Mouse (Mus musculus) hindbrain, embryonic 10.5 days (tissue): ENCODE results near the gene Arnt. TPM values are rescaled to one million over a fixed set of nuclear protein-coding genes. Genes with fewer than 3 reads are reported as not detected.
"Not testable (repeated sequence)": the region's sequence is repeated elsewhere in the genome, so short reads cannot be mapped to it uniquely, and the experiment has no call there.

Source experiments
- DNase-seq: peaks from one replicate; pipeline ENCODE4 v3.0.0-alpha.2; 2017; ENCODE audit warnings: low spot score
- H3K27ac ChIP-seq: fragments of 300-500 bp; sonication (generic); 2 replicates; pipeline ENCODE4 v1.5.1; 2016; ENCODE audit warnings: mild to moderate bottlenecking, moderate library complexity
- H3K27me3 ChIP-seq: fragments of 300-500 bp; sonication (generic); 2 replicates; pipeline ENCODE4 v1.6.1; 2016; ENCODE audit warnings: mild to moderate bottlenecking; ENCODE audit not compliant: poor library complexity, insufficient read depth, severe bottlenecking
- H3K36me3 ChIP-seq: fragments of 300-500 bp; sonication (generic); 2 replicates; pipeline ENCODE4 v1.6.1; 2016; ENCODE audit warnings: mild to moderate bottlenecking, moderate library complexity
- H3K4me1 ChIP-seq: fragments of 300-500 bp; sonication (generic); replicated peaks from 2 replicates; pipeline ENCODE4 v1.6.1; 2016; ENCODE audit warnings: mild to moderate bottlenecking
- H3K4me3 ChIP-seq: fragments of 300-500 bp; sonication (generic); 2 replicates; pipeline ENCODE4 v1.5.1; 2016; ENCODE audit warnings: mild to moderate bottlenecking, moderate library complexity
- H3K9me3 ChIP-seq: fragments of 300-500 bp; sonication (generic); 2 replicates; pipeline ENCODE4 v1.6.1; 2016; ENCODE audit warnings: mild to moderate bottlenecking, moderate library complexity
- WGBS: fragments of 180-500 bp; shearing (Covaris S2); methylation state at CpG from one replicate; pipeline ENCODE4 v1.1.7; 2016; 5-methylcytosine and 5-hydroxymethylcytosine counted together
- polyA plus RNA-seq: library from polyadenylated mRNA; unstranded; fragments of >200 nt; fragmentation: Nextera tagmentation; extraction: Ambion mirVana; gene quantifications from 2 replicates; pipeline ENCODE4 v1.2.1, GENCODE M21; 2016

Arnt gene
- 30.6 and 33.5 TPM in 2 replicates for polyA plus RNA-seq

- peak within 1 kb of the TSS; percentile 95 for H3K27ac ChIP-seq
- WGBS = under 1% methylated on average over 47 of the region's 47 CpGs
- peak; percentile 95 for DNase-seq
These were observed at the start of gene Arnt for GRCm38 (mm10) chr3:95434136-95434982. Gene Arnt, plus strand, starts transcription at chr3:95434388.

DNA sequence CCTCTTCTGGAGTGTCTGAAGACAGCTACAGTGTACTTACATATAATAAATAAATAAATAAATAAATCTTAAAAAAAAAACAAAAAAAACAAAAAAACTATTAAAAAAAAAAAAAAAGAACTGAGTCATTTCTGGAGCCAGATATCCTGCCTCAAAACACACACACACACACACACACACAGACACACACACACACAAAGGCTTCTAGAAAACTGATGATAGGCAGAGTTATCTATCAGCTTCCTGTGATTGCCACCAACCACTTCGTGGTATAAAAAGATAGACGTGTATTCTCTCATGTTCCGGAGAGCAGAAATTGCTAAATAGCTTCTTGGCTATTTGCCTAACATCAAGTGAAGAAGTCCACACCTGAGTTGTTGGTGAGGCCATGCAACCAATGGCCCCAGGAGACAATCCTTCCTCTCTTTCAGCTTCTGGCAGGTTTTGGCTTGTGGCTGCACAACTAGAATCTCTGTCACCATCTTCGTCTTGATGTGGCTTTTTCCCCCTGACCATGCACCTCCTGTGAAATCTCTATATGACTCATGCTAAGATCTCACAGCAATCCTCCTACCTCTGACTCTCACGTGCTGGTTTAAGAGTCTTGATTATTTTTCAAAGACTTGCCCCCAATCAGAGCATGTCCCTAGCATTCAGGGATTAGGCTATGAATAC, 48.6 kb upstream of the Arnt start:
- no peak for DNase-seq
- no peaks in the 10 kb centered on the region for H3K4me1 ChIP-seq
- 92% methylated on average over 5 of the region's 5 CpGs for WGBS

More at GRCm38 (mm10) chr3:95434136-95434982, at the start of gene Arnt:
- Histone ChIP-seq H3K4me3 (peak within 1 kb of the TSS; percentile 94), H3K4me1 (peaks cover 11% of the 10 kb centered on the region), H3K36me3 (peaks cover 27% of the 10 kb centered on the region), H3K9me3 (no peaks in the 10 kb centered on the region), H3K27me3 (no peaks in the 10 kb centered on the region)

DNA sequence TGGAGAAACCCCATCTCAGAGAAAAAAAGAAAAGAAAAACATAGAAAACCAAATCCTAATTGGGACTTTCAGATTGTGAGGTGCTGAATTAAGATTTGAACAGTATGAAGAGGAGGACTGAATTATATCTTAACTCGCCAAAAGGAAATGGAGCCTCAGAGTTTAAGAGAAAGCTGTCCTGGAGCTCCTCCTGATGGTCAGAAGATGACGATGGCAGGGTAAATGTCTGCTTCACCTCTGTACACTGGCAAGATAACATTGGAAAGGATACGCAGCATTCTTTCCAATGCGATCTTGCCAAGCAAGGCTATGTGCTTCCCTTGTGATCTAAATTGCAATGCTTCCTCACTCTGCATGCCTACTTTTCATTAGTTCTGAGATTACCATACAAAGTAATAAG, 39.8 kb upstream of the Arnt start:
- Histone ChIP-seq H3K4me1 (no peaks in the 10 kb centered on the region), H3K9me3 (peaks cover 8% of the 10 kb centered on the region), H3K4me3 (no peak overlapping the region), H3K36me3 (no peaks in the 10 kb centered on the region), H3K27ac (no peak overlapping the region), H3K27me3 (no peaks in the 10 kb centered on the region)
- 90% methylated on average over 4 of the region's 4 CpGs for WGBS
- no peak for DNase-seq

More for the DNA sequence above, 48.6 kb upstream of the Arnt start:
- Histone ChIP-seq H3K9me3 (no peaks in the 10 kb centered on the region), H3K27me3 (no peaks in the 10 kb centered on the region), H3K4me3 (no peak overlapping the region), H3K27ac (no peak overlapping the region), H3K36me3 (no peaks in the 10 kb centered on the region)

DNA sequence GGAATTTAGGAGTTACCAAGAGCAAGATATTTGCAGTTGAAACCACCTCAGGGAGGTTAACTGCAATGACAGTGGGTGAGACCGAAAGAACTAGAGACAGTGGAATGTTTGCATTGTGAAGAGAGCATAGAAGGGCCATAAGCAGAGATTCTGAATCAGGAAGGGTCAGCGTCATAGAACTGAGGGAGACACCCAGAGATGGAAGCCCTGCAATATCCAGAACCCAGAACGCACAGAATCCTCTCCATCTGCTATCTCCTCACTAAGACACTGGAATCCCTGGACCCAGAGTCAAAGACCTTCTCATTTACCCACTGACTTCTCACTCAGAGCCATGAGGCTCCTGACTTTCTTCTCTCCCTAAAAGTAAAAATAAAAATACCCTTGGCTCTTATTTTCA, 31.4 kb upstream of the Arnt start, which contains the start of gene 4930558C23Rik:
Gene 4930558C23Rik (minus strand): TSS at position 101 of the 400 bp plus-strand sequence.
- H3K36me3 ChIP-seq = no peaks in the 10 kb centered on the region
- H3K27me3 ChIP-seq = no peaks in the 10 kb centered on the region
- H3K4me1 ChIP-seq = no peaks in the 10 kb centered on the region
- no peak within 1 kb of the TSS for H3K4me3 ChIP-seq
- no peak for DNase-seq
- 94% methylated on average over 3 of the region's 3 CpGs for WGBS
- H3K9me3 ChIP-seq = no peaks in the 10 kb centered on the region
- no peak within 1 kb of the TSS for H3K27ac ChIP-seq

DNA sequence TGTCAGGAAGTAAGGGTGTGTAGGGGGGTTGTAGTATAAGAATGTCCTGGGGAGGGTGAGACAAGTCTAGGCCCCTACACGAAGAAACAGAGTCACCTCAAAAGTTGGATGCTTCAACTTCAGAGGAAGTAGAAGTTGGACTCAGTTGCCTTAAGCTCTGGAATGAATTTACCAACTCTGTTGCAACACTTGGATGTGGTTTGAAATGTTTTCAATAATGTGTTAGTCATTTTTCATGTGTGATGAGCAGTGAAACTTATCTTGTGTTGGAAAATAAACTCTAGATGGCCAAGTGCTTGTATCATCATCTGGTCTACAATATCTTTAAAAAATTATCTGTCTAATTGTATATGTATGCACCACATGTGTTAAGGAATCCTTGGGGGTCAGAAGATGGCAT, 26.5 kb upstream of the Arnt start:
- DNase-seq = no peak
- 79% methylated on average over 1 of the region's 1 CpGs for WGBS
- H3K27ac ChIP-seq = no peak overlapping the region
- H3K4me1 ChIP-seq = no peaks in the 10 kb centered on the region
- no peaks in the 10 kb centered on the region for H3K27me3 ChIP-seq
- H3K36me3 ChIP-seq = no peaks in the 10 kb centered on the region
- no peaks in the 10 kb centered on the region for H3K9me3 ChIP-seq
- H3K4me3 ChIP-seq = no peak overlapping the region

DNA sequence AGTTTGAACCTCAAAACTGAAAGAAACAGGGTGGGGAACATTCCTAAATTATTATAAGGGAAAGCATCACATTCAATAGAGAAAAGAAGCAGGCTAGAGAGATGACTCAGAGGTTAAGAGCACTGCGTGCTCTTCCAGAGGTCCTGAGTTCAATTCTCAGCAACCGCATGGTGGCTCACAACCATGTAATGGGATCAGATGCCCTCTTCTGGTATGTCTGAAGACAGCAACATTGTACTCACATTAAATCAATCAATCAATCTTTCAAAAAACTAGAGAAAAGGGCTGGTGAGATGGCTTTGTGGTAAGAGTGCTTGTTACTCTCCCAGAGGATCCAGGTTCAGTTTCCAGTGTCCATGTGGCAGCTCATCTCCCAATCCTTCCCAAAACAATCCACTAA, 25.3 kb upstream of the Arnt start:
- DNase-seq = no peak
- Histone ChIP-seq H3K27me3 (no peaks in the 10 kb centered on the region), H3K4me1 (no peaks in the 10 kb centered on the region), H3K36me3 (no peaks in the 10 kb centered on the region), H3K4me3 (no peak overlapping the region), H3K9me3 (no peaks in the 10 kb centered on the region), H3K27ac (no peak overlapping the region)
- 87% methylated on average over 2 of the region's 2 CpGs for WGBS

- H3K27ac ChIP-seq = no peak overlapping the region
- 84% methylated on average over 1 of the region's 1 CpGs for WGBS
- no peaks in the 10 kb centered on the region for H3K36me3 ChIP-seq
- H3K27me3 ChIP-seq = no peaks in the 10 kb centered on the region
- no peak for DNase-seq
- no peaks in the 10 kb centered on the region for H3K4me1 ChIP-seq
- peaks cover 8% of the 10 kb centered on the region for H3K9me3 ChIP-seq
- H3K4me3 ChIP-seq = no peak overlapping the region
These were observed 21.9 kb upstream of the Arnt start for GRCm38 (mm10) chr3:95412268-95412667.

DNA sequence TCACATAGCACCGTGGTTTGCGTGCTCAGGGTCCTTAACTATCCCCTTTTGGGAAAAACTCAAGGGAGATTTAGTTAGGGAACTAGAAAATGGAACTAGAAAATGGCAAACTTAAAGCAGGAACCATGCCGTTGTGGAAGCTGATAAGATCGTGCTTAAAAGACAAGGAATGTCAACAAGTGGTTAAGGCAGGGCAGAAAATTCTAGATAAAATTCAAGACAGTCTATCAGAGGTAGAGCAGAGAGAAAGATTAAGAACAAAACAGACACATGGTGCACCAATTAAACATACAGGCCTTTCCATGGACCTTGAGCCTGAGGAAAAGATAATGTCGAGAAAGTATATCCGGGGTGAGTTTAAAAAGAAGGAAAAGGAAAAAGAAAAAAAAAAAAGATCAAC, 16.3 kb upstream of the Arnt start:
- Histone ChIP-seq H3K9me3 (peaks cover 46% of the 10 kb centered on the region), H3K36me3 (no peaks in the 10 kb centered on the region), H3K27me3 (no peaks in the 10 kb centered on the region), H3K4me1 (no peaks in the 10 kb centered on the region), H3K27ac (no peak overlapping the region), H3K4me3 (no peak overlapping the region)
- DNase-seq = no peak
- WGBS = 95% methylated on average over 6 of the region's 6 CpGs

DNA sequence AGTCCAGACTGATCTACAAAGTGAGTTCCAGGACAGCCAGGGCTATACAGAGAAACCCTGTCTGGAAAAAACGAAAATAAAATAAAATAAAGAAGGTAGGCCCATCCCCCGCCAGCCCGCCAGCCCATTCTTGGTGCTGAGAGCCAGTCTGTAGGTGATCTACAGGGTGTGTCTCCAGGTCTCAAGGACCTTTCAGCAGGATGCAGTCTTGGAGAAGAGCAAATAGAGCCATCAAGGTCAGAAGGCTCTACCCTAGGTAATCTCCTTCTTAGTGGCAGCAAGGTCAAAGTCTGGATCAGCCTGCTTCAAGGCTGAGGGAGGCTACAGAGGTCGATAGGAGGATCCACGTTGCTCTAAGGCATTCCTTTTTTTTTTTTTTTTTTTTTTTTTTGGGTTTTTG, 7.7 kb upstream of the Arnt start:
- 86% methylated on average over 5 of the region's 5 CpGs for WGBS
- H3K9me3 ChIP-seq = peaks cover 20% of the 10 kb centered on the region
- not testable (repeated sequence) for H3K27me3 ChIP-seq, DNase-seq, H3K4me1 ChIP-seq, H3K4me3 ChIP-seq, H3K36me3 ChIP-seq, H3K27ac ChIP-seq

DNA sequence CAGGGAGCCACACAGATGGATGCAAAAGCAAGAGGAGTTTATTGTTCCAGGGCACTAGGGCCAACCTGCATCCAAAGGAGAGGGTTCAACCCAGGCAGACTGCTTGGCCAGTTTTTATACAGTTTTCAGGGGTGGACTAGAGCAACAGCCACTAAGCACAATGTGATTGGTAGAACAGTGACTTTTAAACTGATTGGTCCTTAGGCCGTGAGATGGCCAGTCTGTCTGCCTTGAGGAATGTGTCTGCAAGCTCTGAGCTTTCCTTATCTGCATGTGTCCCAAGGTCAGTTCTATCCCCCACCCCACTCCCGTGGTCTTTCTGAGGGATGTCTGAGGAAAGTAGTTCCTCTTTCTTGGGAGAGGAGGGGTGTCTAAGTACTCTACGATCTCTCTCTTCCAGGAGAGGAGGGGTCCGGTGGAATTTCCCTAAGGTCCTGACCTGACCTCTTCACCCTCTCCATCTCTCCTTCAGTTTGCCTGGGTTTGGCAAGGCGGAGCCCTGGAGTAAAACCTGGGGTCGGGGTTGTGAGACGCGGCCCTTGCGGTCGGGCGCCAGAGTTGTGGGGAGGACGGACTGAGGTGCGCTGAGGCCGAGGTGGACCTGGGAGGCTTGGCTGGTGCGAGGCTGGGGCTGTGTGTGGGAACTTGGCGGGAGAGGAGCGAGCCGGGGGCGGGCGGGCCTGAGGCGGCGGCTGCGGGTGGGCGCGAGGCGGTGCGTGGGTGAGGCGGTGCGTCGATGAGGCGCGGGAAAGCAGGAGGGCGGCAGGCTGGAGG, 6.9 kb upstream of the Arnt start:
- WGBS = 43% methylated on average over 19 of the region's 33 CpGs
- H3K9me3 ChIP-seq = peaks cover 13% of the 10 kb centered on the region
- not testable (repeated sequence) for H3K27me3 ChIP-seq, H3K4me1 ChIP-seq, DNase-seq, H3K36me3 ChIP-seq
- peak overlapping the region; percentile 48 for H3K4me3 ChIP-seq
- 0 out of 2 replicates have a peak overlapping the region, but pooled peaks have one; percentile 59 for H3K27ac ChIP-seq

GRCm38 (mm10) chr3:95427891-95428238, 6.3 kb upstream of the Arnt start:
- WGBS = 25% methylated on average over 16 of the region's 21 CpGs
- H3K4me1 ChIP-seq, H3K27me3 ChIP-seq, H3K36me3 ChIP-seq: not testable (repeated sequence)
- H3K4me3 ChIP-seq = peak overlapping the region; percentile 48
- H3K27ac ChIP-seq = 0 out of 2 replicates have a peak overlapping the region, but pooled peaks have one; percentile 59
- peak; percentile 29 for DNase-seq
- peaks cover 13% of the 10 kb centered on the region for H3K9me3 ChIP-seq

GRCm38 (mm10) chr3:95428423-95428822, 5.8 kb upstream of the Arnt start:
- 57% methylated on average over 6 of the region's 11 CpGs for WGBS
- DNase-seq, H3K4me1 ChIP-seq, H3K4me3 ChIP-seq, H3K9me3 ChIP-seq, H3K27me3 ChIP-seq, H3K27ac ChIP-seq, H3K36me3 ChIP-seq: not testable (repeated sequence)
